Comparison of ENCODE assay signal across 8 mouse cellular contexts in genomic region chr19:6977759-6978638, GRCm38 (mm10). TPM values are rescaled to one million over a fixed set of nuclear protein-coding genes. Genes with fewer than 3 reads are reported as not detected.
DNase-seq lines count a peak whose midpoint lies in the region; ATAC-seq and TF ChIP-seq lines count a peak whose summit lies in the region.

No protein-coding gene starts in this region.

- peaks cover 27% of the 10 kb centered on the region for H3K36me3 ChIP-seq in heart, embryonic 16.5 days (ENCODE audit: control insufficient read depth, insufficient read depth)
- H3K36me3 ChIP-seq in hindbrain, postnatal 0 days (ENCODE audit: insufficient read depth, low read length): peaks cover 10% of the 10 kb centered on the region; the same call in 1 of the 2 replicates
- H3K36me3 ChIP-seq in midbrain, embryonic 15.5 days (replicated peaks): peaks cover 12% of the 10 kb centered on the region

- WGBS in heart, embryonic 16.5 days: 69% methylated on average over 13 of the region's 13 CpGs
- 74% methylated on average over 13 of the region's 13 CpGs for WGBS in hindbrain, postnatal 0 days
- 77% methylated on average over 13 of the region's 13 CpGs for WGBS in midbrain, embryonic 15.5 days

- peak overlapping the region; percentile 81 for H3K9ac ChIP-seq in heart, embryonic 16.5 days (ENCODE audit: low read length)
- H3K9ac ChIP-seq in hindbrain, postnatal 0 days (replicated peaks; ENCODE audit: low read length): peak overlapping the region; percentile 79
- H3K9ac ChIP-seq in midbrain, embryonic 15.5 days: peak overlapping the region; percentile 18; the same call in 1 of the 2 replicates

- no peaks in the 10 kb centered on the region for H3K9me3 ChIP-seq in heart, embryonic 16.5 days (replicated peaks; ENCODE audit: control insufficient read depth, low read length)
- no peaks in the 10 kb centered on the region for H3K9me3 ChIP-seq in hindbrain, postnatal 0 days (ENCODE audit: low read length)
- no peaks in the 10 kb centered on the region for H3K9me3 ChIP-seq in midbrain, embryonic 15.5 days

- no peaks in the 10 kb centered on the region for H3K27me3 ChIP-seq in heart, embryonic 16.5 days (ENCODE audit: control insufficient read depth, insufficient read depth, low read length)
- H3K27me3 ChIP-seq in hindbrain, postnatal 0 days (ENCODE audit: insufficient read depth, low read length): no peaks in the 10 kb centered on the region
- H3K27me3 ChIP-seq in midbrain, embryonic 15.5 days (replicated peaks): no peaks in the 10 kb centered on the region

- DNase-seq in heart, postnatal 4 days: no peak
- no peak for DNase-seq in hindbrain, postnatal 0 days (ENCODE audit: low spot score)
- DNase-seq in ovary, adult 18-20 months (ENCODE audit: low spot score): no peak
- DNase-seq in left cerebral cortex, postnatal 25 days (ENCODE audit: low spot score in 2 of 2): no peak
- DNase-seq in lung, postnatal 4 days: no peak

- TF ChIP-seq CTCF in hindbrain, postnatal 0 days (IDR thresholded peaks at IDR 0.05; ENCODE audit: low read depth): no peak

- H3K4me3 ChIP-seq in heart, embryonic 16.5 days (ENCODE audit: low read length): peak overlapping the region; percentile 61
- 0 out of 2 replicates have a peak overlapping the region, but pooled peaks have one; percentile 63 for H3K4me3 ChIP-seq in brown adipose tissue, adult 24 weeks (ENCODE audit: insufficient read depth, low read depth, low read length)
- H3K4me3 ChIP-seq in hindbrain, postnatal 0 days (ENCODE audit: low read length): peak overlapping the region; percentile 68
- peak overlapping the region; percentile 50 for H3K4me3 ChIP-seq in midbrain, embryonic 15.5 days

- peak overlapping the region; percentile 98; the same call in 1 of the 2 replicates for H3K27ac ChIP-seq in heart, embryonic 16.5 days (ENCODE audit: low read length)
- no peak overlapping the region for H3K27ac ChIP-seq in brown adipose tissue, adult 24 weeks (replicated peaks; ENCODE audit: low read depth, low read length)
- peak overlapping the region; percentile 96; the same call in 1 of the 2 replicates for H3K27ac ChIP-seq in hindbrain, postnatal 0 days
- peak overlapping the region; percentile 91 for H3K27ac ChIP-seq in midbrain, embryonic 15.5 days

- intact Hi-C loops in left cerebral cortex, postnatal 25 days (cut with DNase I): loop anchor here (2.0 to 5.0 kb wide), 2 partner anchors 36 to 55 kb away; partner anchors contain the start of genes Bad and Gpr137

- H3K4me1 ChIP-seq in heart, embryonic 16.5 days (ENCODE audit: control insufficient read depth, insufficient read depth, low read length): peaks cover 40% of the 10 kb centered on the region
- H3K4me1 ChIP-seq in brown adipose tissue, adult 24 weeks (ENCODE audit: control insufficient read depth, insufficient read depth, insufficient read length, low read length): no peaks in the 10 kb centered on the region
- H3K4me1 ChIP-seq in hindbrain, postnatal 0 days (ENCODE audit: insufficient read depth, low read length): peaks cover 30% of the 10 kb centered on the region
- H3K4me1 ChIP-seq in midbrain, embryonic 15.5 days: peaks cover 48% of the 10 kb centered on the region

- peak overlapping the region; percentile 75 for H3K4me2 ChIP-seq in heart, embryonic 16.5 days (ENCODE audit: low read depth, low read length)
- H3K4me2 ChIP-seq in hindbrain, postnatal 0 days (ENCODE audit: low read depth, low read length): peak overlapping the region; percentile 90; the same call in 1 of the 2 replicates
- peak overlapping the region; percentile 80 for H3K4me2 ChIP-seq in midbrain, embryonic 15.5 days

- no peak for ATAC-seq in heart, embryonic 16.5 days (replicated peaks; ENCODE audit: extremely low read depth, insufficient read depth, low FRiP score)
- ATAC-seq in hindbrain, postnatal 0 days: no peak
- no peak for ATAC-seq in midbrain, embryonic 15.5 days (replicated peaks)

RNA-seq across cellular contexts. Expression of gene Plcb3, which starts 1.7 kb away (rescaled TPM):
- 16.8 and 21.1 TPM in 2 replicates for polyA plus RNA-seq in heart, embryonic 16.5 days (2015; fragmentation: Nextera tagmentation; extraction: Ambion mirVana)
- total RNA-seq in heart, postnatal 4 days (2021): 10 to 100 TPM; 17.4 to 19.9 TPM
- 23.8 and 26.8 TPM in 2 replicates for polyA plus RNA-seq in brown adipose tissue, adult 24 weeks (2012; ENCODE audit: insufficient read depth, insufficient read length, missing spikeins)
- total RNA-seq in hindbrain, postnatal 0 days (2014; rRNA removed): 18.5 and 23.1 TPM in 2 replicates
- 11.1 and 14.4 TPM in 2 replicates for polyA plus RNA-seq in hindbrain, postnatal 0 days (2015; fragmentation: Nextera tagmentation; extraction: Ambion mirVana)
- 11.3 TPM in 2 replicates for polyA plus RNA-seq in midbrain, embryonic 15.5 days (2015; fragmentation: Nextera tagmentation; extraction: Ambion mirVana)
- total RNA-seq in left cerebral cortex, postnatal 25 days (2021): 10 to 100 TPM; 11.9 to 13.3 TPM

RNA-seq across cellular contexts. Expression of gene Fkbp2, which starts 2.3 kb away (rescaled TPM):
- polyA plus RNA-seq in heart, embryonic 16.5 days (2015; fragmentation: Nextera tagmentation; extraction: Ambion mirVana): 83.7 and 95.0 TPM in 2 replicates
- total RNA-seq in heart, postnatal 4 days (2021): 10 to 100 TPM; 23.5 to 26.6 TPM
- 126 and 133 TPM in 2 replicates for polyA plus RNA-seq in brown adipose tissue, adult 24 weeks (2012; ENCODE audit: insufficient read depth, insufficient read length, missing spikeins)
- 8.3 and 29.2 TPM in 2 replicates for total RNA-seq in hindbrain, postnatal 0 days (2014; rRNA removed)
- polyA plus RNA-seq in hindbrain, postnatal 0 days (2015; fragmentation: Nextera tagmentation; extraction: Ambion mirVana): 169 and 177 TPM in 2 replicates
- polyA plus RNA-seq in midbrain, embryonic 15.5 days (2015; fragmentation: Nextera tagmentation; extraction: Ambion mirVana): 120 and 126 TPM in 2 replicates
- 100 to 1,000 TPM in 1 of 2 experiments, 10 to 100 TPM in 1; 98.0 to 104 TPM for total RNA-seq in left cerebral cortex, postnatal 25 days (2021)

RNA-seq across cellular contexts. Expression of gene Ppp1r14b, which starts 3.2 kb away (rescaled TPM):
- 68.9 and 104 TPM in 2 replicates for polyA plus RNA-seq in heart, embryonic 16.5 days (2015; fragmentation: Nextera tagmentation; extraction: Ambion mirVana)
- 100 to 1,000 TPM; 243 to 246 TPM for total RNA-seq in heart, postnatal 4 days (2021)
- 210 and 250 TPM in 2 replicates for polyA plus RNA-seq in brown adipose tissue, adult 24 weeks (2012; ENCODE audit: insufficient read depth, insufficient read length, missing spikeins)
- 150 and 155 TPM in 2 replicates for total RNA-seq in hindbrain, postnatal 0 days (2014; rRNA removed)
- polyA plus RNA-seq in hindbrain, postnatal 0 days (2015; fragmentation: Nextera tagmentation; extraction: Ambion mirVana): 198 and 210 TPM in 2 replicates
- polyA plus RNA-seq in midbrain, embryonic 15.5 days (2015; fragmentation: Nextera tagmentation; extraction: Ambion mirVana): 188 and 196 TPM in 2 replicates
- total RNA-seq in left cerebral cortex, postnatal 25 days (2021): 10 to 100 TPM; 49.8 to 57.2 TPM

RNA-seq across cellular contexts. Expression of gene Vegfb, which starts 9.5 kb away (rescaled TPM):
- polyA plus RNA-seq in heart, embryonic 16.5 days (2015; fragmentation: Nextera tagmentation; extraction: Ambion mirVana): 123 and 171 TPM in 2 replicates
- total RNA-seq in heart, postnatal 4 days (2021): 100 to 1,000 TPM; 263 to 265 TPM
- 255 and 283 TPM in 2 replicates for polyA plus RNA-seq in brown adipose tissue, adult 24 weeks (2012; ENCODE audit: insufficient read depth, insufficient read length, missing spikeins)
- 40.5 and 40.9 TPM in 2 replicates for total RNA-seq in hindbrain, postnatal 0 days (2014; rRNA removed)
- polyA plus RNA-seq in hindbrain, postnatal 0 days (2015; fragmentation: Nextera tagmentation; extraction: Ambion mirVana): 90.8 and 92.3 TPM in 2 replicates
- 46.7 and 47.9 TPM in 2 replicates for polyA plus RNA-seq in midbrain, embryonic 15.5 days (2015; fragmentation: Nextera tagmentation; extraction: Ambion mirVana)
- total RNA-seq in left cerebral cortex, postnatal 25 days (2021): 10 to 100 TPM; 79.9 to 80.2 TPM

RNA-seq across cellular contexts. Expression of gene Dnajc4, which starts 14.4 kb away (rescaled TPM):
- polyA plus RNA-seq in heart, embryonic 16.5 days (2015; fragmentation: Nextera tagmentation; extraction: Ambion mirVana): 40.3 and 44.1 TPM in 2 replicates
- total RNA-seq in heart, postnatal 4 days (2021): 10 to 100 TPM; 48.7 to 49.2 TPM
- polyA plus RNA-seq in brown adipose tissue, adult 24 weeks (2012; ENCODE audit: insufficient read depth, insufficient read length, missing spikeins): 70.0 and 78.9 TPM in 2 replicates
- total RNA-seq in hindbrain, postnatal 0 days (2014; rRNA removed): 13.5 and 28.3 TPM in 2 replicates
- polyA plus RNA-seq in hindbrain, postnatal 0 days (2015; fragmentation: Nextera tagmentation; extraction: Ambion mirVana): 25.6 and 29.5 TPM in 2 replicates
- polyA plus RNA-seq in midbrain, embryonic 15.5 days (2015; fragmentation: Nextera tagmentation; extraction: Ambion mirVana): 24.1 and 25.6 TPM in 2 replicates
- 10 to 100 TPM; 20.1 to 21.0 TPM for total RNA-seq in left cerebral cortex, postnatal 25 days (2021)

Comparison
In these comparisons a context has a peak if more than half of its experiments do, and no peak if none do; other contexts are left out.
1. H3K9ac ChIP-seq: peak in every context shown above with its lines; median percentile 81 in heart, embryonic 16.5 days; 79 in hindbrain, postnatal 0 days; 18 in midbrain, embryonic 15.5 days.